Mouse (Mus musculus): ENCODE measurements around the gene Rhox4d. TPM values are rescaled to one million over a fixed set of nuclear protein-coding genes. Genes with fewer than 3 reads are reported as not detected.
"Not testable (repeated sequence)": the region's sequence is repeated elsewhere in the genome, so short reads cannot be mapped to it uniquely, and the experiment has no call there.

Rhox4d gene
- not detected for total RNA-seq (2021)

DNA sequence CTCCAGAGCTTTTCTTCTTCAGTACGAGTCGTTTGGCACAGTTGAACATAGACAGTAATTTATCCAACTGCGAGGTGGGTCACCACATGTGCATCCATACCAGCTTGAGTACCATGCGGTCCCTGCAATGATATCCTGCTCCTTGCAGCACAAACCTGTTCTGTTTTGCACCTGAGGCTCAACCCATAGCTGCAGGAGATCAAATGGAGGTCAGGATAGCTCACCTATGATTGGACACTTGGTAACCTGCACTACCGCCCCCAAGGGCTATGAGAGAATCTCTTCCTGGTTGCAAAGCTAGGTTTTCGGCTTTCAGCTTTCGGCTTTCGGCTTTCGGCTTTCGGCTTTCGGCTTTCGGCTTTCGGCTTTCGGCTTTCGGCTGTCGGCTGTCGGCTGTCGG lies at the start of gene Rhox4d:
Rhox4d (plus strand) TSS at position 301 of the 400 bp plus-strand sequence.
- DNase-seq (ENCODE audit: low spot score in 2 of 2); intact Hi-C loops (cut with DNase I): not testable (repeated sequence)

DNA sequence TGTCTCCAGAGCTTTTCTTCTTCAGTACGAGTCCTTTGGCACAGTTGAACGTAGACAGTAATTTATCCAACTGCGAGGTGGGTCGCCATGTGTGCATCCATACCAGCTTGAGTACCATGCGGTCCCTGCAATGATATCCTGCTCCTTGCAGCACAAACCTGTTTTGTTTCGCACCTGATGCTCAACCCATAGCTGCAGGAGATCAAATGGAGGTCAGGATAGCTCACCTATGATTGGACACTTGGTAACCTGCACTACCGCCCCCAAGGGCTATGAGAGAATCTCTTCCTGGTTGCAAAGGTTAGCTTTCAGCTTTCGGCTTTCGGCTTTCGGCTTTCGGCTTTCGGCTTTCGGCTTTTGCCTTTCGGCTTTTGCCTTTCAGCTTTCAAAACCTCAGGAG lies 34.1 kb upstream of the Rhox4d start, which contains the start of gene Rhox4c:
Rhox4c (plus strand) TSS at position 301 of the 400 bp plus-strand sequence.
- DNase-seq (ENCODE audit: low spot score in 2 of 2); intact Hi-C loops (cut with DNase I): not testable (repeated sequence)

DNA sequence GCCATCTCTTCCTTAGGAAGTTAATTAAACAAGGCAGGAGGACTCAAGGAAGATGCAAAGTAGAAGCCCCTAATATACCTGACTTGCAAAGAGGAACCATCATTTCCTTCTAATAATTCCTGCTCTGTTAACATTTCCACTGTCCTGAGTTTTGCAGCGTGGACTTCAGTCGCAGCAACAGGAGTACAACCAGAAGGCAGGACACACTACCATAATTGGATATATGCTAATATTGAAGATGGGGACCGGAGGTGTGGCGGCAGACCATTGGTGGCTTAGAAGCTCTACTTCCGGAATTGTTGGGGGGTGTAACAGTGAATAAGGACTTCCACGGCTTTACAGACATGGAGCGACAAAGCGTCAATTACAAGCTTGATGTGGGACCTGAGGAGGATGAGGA lies 16.0 kb downstream of the Rhox4d start, which contains the start of gene Rhox2e:
Rhox2e (plus strand) TSS at position 301 of the 400 bp plus-strand sequence.
- intact Hi-C loops (cut with DNase I); DNase-seq (ENCODE audit: low spot score in 2 of 2): not testable (repeated sequence)

DNA sequence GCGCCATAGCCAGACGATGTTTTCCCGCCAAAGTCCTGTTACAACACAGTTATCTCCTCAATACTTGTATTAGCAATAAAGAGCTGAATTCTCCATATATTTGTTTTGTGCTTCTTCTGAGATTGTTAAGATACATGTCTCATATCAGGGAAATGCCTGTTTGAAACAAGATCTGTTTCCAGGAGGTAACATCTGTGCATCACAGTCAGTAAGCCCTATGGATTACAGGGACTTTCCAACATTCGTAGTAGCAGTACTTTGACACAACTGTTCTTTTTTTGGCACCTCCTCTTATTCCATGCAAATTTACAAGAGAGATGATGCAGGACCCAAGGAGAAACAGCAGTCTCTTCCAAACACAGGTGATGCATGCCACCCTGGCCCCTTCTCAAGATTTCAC lies 27.6 kb downstream of the Rhox4d start, which contains the start of gene Rhox3e:
Rhox3e (plus strand) TSS at position 301 of the 400 bp plus-strand sequence.
- intact Hi-C loops (cut with DNase I); DNase-seq (ENCODE audit: low spot score in 2 of 2): not testable (repeated sequence)

DNA sequence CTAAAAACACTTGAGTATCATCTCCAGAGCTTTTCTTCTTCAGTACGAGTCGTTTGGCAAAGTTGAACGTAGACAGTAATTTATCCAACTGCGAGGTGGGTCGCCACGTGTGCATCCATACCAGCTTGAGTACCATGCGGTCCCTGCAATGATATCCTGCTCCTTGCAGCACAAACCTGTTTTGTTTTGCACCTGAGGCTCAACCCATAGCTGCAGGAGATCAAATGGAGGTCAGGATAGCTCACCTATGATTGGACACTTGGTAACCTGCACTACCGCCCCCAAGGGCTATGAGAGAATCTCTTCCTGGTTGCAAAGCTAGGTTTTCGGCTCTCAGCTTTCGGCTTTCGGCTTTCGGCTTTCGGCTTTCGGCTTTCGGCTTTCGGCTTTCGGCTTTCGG lies 43.0 kb downstream of the Rhox4d start, which contains the start of gene Rhox4e:
Rhox4e (plus strand) TSS at position 301 of the 400 bp plus-strand sequence.
- not testable (repeated sequence) for DNase-seq (ENCODE audit: low spot score in 2 of 2)

More for the DNA sequence above, 43.0 kb downstream of the Rhox4d start, which contains the start of gene Rhox4e:
- intact Hi-C loops (cut with DNase I): not testable (repeated sequence)

Other genes starting within 250 kb of the Rhox4d start
- gene Rhox4a, start 249.0 kb upstream of the Rhox4d start, total RNA-seq (2021): not detected
- gene Rhox3a2, start 134.3 kb upstream of the Rhox4d start, total RNA-seq (2021): not detected
- not detected for gene Rhox4a2, start 123.5 kb upstream of the Rhox4d start, total RNA-seq (2021)
- gene Rhox2b, start 102.3 kb upstream of the Rhox4d start, total RNA-seq (2021): not detected
- gene Rhox4b, start 81.9 kb upstream of the Rhox4d start, total RNA-seq (2021): not detected
- not detected for gene Rhox2c, start 60.7 kb upstream of the Rhox4d start, total RNA-seq (2021)
- gene Rhox3c, start 55.8 kb upstream of the Rhox4d start, total RNA-seq (2021): not detected
- gene Rhox4c, start 34.0 kb upstream of the Rhox4d start, total RNA-seq (2021): not detected
- gene Rhox2d, start 20.9 kb upstream of the Rhox4d start, total RNA-seq (2021): not detected
- not detected for gene Rhox2e, start 16.1 kb downstream of the Rhox4d start, total RNA-seq (2021)
- not detected for gene Rhox3e, start 27.7 kb downstream of the Rhox4d start, total RNA-seq (2021)
- gene Rhox4e, start 43.1 kb downstream of the Rhox4d start, total RNA-seq (2021): not detected
- gene Rhox2f, start 57.0 kb downstream of the Rhox4d start, total RNA-seq (2021): not detected
- gene Rhox3f, start 66.6 kb downstream of the Rhox4d start, total RNA-seq (2021): not detected
- gene Rhox4f, start 93.3 kb downstream of the Rhox4d start, total RNA-seq (2021): not detected
- gene Rhox3g, start 114.3 kb downstream of the Rhox4d start, total RNA-seq (2021): not detected
- not detected for gene Rhox2g, start 129.1 kb downstream of the Rhox4d start, total RNA-seq (2021)
- not detected for gene Rhox4g, start 137.0 kb downstream of the Rhox4d start, total RNA-seq (2021)
- gene Rhox3h, start 154.4 kb downstream of the Rhox4d start, total RNA-seq (2021): not detected
- gene Rhox2h, start 158.9 kb downstream of the Rhox4d start, total RNA-seq (2021): not detected

Measured in left cerebral cortex, postnatal 25 days (tissue).